Mouse (Mus musculus): Measurements from ENCODE around the gene Ltbp1.

Gene Ltbp1

DNA sequence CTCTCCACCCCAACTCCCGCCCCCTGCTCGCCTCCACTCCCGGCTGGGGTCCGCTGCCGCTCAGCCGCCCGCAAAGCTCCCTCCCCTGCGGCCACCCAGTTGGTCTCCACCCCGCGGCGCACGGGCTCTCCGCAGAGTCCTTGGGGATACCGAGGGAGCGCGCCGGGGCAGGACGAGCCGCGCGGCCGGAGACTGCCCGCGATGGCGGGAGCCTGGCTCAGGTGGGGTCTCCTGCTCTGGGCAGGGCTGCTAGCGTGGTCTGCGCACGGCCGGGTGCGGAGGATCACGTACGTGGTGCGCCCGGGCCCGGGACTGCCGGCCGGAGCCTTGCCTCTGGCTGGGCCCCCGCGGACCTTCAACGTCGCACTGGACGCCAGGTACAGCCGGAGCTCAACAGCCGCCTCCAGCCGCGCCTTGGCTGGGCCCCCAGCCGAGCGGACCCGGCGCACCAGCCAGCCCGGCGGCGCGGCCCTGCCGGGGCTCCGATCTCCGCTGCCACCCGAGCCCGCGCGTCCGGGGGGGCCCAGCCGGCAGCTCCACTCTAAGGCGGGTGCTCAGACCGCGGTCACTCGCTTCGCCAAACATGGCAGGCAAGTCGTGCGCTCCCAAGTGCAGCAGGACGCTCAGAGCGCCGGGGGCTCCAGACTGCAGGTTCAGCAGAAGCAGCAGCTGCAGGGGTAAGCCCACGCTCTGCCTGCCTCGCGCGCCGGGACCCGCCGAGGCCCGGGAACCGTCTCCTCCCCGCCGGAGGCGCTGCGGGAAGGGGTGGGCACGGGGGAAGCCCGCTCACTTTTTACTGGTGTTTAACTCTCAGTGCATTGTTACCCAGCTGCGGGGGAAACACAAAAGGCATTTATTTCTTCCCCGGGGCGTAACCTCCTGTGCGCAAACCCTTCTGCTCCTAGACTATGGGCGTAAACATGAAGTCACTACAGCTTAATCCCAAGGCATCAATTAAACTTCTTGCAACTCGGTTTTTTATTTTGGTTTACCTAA is 615 bp downstream of the Ltbp1 start:
- peak; percentile 81 for DNase-seq

DNA sequence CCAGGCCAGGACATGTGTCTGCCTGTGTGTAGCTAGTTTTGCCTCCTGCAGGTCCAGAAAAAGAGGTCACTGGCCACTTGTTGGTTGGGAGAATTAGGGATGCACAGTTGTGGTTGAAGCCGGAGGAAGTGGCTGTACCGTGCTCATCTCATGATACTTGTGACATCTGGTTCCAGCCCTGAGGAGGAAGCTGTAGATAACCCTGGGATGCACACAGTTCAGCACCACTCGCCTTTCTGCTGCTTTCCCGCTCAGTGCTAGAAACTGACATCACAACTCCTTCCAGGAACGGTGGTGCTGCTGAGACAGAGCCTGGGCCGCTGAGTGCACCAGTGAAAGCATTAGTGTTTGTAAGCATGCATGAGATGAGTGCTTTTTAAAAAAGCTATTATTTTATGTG is 5.6 kb downstream of the Ltbp1 start:
- DNase-seq = no peak

DNA sequence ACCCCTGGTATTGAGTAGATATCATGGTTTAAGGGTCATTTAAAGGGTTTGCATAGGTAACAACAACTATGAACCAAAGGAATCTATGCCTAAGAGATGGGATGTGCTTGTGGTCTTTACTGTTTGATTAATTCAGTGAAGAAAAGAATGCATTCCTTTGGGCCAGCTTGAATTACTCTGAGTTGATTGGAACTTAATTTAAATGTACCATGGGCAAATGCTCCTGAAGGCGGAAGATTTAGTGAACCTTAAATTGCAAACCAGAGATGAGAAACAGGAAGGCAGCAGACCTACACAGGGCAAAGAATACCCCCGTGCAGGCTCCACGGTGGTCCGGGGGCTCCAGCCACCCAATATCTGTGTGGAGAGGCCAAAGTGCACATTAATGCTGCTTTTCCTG is 7.8 kb downstream of the Ltbp1 start:
- no peak for DNase-seq

DNA sequence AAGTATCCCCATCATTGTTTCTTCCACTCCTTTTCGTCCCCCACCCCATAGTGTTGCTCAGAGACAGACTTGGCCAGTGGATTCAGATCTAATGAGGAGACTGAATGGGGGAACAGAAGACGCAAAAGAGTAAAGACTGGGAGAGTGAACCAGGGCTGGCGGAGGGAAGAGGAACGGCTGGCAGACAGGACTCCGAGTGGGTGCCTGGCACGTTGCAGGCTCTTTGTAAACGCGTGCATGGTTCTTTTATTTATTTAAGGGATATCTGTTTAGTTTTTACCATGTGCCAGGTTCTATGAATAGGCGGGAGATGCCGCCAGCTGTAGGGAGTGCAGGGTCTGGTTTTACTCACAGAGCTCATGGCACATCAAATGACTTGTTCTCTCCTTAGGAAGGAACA is 8.5 kb downstream of the Ltbp1 start:
- DNase-seq = no peak

DNA sequence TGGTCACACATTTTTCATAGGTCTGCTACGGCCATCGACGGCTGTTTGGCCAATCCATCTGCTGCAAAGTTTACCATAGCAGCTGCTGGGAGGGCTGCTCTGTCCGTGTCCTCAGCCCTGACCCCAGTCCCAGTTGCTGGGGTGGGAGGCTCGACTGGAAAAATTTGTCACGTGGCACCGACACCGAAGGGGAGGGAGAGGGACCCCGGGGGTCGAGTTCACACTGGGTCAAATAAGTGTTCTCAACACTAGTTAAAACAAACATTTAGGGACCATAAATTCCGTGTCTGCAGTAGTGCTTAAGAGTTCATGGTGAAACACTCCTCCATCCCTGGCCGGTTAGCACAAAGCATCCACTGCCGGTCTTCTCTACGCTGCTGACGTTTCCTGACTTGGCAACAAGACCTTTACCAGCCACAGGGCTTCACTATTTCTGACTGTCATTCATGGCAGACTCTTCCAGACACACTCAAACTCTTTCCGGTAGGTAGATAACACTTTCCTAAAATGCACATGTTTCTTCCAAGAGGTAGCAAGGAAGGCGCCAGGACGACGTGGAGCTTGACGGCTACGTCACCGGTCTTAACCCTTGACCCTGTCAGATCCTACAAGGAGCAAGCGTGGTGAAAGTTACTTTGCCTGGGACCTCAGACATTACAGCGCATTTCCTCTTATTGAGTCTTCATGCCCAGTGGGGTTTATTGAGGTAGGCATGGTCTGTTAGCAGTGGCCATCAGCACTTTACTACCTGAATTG is 9.4 kb downstream of the Ltbp1 start:
- DNase-seq = no peak

DNA sequence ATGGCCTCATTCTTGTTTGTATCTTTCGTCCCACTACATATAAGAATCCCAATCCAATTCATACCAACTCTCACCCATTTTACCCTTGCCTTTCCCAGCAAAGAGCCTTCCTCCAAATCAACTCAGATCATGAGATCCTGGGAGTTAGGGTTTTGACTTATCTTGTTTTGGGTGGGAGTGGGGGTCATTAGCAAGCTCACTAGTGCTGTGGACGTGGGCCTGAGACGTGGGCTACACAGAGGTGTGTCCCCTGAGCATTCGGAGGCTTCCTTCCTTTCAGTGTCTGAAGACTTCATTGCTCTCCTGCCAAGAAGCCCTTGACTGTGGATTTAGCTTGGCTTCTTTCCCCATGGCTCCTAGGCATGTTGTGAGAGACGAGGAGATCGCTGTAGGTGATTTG is 10.2 kb downstream of the Ltbp1 start:
- no peak for DNase-seq

DNA sequence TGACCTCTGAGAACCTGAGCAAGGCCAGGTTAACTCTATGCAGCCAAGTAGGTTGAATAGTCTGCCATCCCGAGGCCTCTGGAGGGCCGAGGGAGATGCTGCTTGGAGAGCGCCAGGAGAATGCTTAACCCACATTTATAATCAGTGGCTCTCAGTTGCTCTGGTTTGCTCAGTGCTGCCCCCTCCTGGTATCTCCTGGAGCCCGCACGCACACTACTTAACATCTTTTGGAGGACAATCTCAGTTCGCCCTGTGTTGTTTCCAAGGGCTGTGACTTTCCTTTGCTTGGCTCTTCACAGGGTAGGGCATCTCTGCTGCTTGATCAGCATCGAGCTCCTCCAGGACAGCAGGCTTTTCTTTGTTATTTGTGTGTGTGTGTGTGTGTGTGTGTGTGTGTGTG is 12.1 kb downstream of the Ltbp1 start:
- peak; percentile 75 for DNase-seq

DNA sequence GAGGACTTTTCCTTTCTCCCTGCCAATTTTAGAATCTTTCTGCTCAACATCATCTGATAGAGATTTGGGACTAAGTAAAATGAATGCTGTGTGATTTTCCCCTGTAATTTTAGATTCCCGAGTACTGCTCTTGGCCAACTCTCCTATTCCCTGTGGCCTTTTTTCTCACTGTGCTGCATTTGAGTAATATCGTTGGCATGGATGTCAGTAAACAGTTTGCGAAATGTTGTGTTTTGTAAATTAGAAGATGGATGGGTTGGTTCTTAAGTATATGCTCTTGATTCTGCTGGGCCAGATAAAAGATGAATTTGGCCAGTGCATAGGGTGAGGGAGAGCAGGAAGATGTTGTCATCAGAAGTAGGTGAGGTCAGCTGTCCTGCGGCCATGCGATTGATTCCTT is 12.8 kb downstream of the Ltbp1 start:
- no peak for DNase-seq

DNA sequence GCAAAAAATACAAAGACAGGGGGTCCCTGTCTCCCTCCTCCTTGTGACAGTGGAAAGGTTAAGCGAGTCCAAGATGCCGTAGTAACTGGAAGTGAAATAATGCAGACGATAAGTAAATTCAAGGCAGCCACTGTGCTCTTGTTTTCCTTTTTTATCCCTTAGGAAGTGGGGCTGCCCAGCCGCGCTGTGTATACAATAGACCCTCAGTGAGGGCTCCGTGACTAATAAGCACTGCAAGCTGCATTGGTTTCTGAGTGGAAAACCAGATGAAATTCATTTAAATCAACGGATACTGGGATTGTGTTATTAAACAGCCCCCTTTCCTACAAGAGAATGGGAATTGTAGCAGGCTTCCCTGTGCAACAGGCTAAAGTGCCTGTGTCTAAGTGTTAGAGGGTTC is 14.7 kb downstream of the Ltbp1 start:
- no peak for DNase-seq

DNA sequence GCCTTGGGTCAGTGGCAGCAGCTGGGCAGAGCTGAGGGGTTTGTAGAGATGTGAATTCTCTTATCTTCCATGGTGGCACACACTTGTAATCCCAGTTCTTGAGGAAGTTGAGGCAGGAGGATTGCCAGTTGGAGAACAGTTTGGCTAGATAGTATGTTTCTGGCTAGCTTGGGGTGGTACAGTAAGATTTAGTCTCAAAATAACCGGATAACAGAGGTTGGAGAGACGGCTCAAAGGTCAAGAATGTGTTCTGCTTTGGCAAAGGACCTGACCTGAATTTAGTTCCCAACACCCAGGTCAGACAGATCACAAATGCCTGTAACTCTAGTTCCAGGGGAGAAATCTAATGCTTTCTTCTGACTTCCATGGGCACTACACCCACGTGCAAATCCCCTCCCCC is 15.3 kb downstream of the Ltbp1 start:
- DNase-seq = no peak

DNA sequence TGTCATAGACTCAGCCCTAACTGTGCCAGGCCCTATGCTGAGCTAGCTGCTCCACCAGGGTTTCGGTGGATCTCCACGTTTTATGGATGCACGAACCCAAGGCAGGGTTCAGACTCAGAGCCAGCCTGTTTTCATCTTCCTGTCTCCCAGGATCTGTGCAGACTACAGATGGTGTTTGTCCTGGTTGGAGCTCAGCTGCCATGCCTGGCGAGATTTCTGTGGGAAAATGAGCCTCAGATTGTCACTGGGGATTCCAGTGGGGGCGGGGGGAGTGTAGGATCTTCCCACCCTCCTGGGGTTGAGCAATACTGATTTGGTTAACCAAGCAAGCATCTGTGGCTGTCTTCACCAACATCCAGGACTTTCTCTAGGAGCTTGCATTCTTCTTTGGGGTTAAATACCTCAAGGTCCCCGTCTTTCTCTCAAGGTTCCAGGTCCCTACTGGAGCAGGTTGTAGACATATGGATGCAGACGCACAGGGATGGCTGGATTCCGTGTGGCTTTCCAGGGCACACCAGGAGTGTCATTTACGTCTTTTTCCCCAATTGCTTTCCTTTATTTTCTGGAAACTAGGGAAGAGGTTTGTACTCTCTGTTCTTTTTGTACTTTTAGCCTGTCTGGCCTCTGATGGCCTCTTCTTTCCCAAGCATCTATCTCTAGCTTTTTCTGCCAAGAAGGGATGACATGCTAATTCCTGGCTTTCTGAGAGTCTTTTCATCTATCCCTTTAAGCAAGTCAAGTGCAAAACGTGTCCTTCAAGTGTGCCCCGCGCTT is 22.2 kb downstream of the Ltbp1 start:
- DNase-seq = no peak

DNA sequence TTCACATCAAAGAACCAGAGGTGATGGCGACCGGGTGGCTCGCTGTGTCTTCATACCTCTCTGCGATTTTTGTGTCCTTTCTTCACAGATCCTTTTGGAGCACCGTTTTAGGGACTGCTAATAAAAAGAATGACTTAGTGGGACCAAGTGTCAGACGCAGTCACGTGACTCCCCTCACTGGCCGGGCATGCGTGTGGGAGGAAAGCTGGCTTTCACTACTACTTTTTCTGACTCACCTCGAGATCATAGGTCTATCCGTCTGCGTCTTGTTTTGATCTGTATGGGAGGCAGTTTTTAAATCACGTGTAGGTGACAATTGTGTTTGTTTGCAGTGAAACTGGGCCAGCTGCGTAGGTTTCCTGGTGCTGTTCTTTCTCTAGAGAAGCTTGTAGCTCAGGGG is 28.0 kb downstream of the Ltbp1 start:
- DNase-seq = no peak

DNA sequence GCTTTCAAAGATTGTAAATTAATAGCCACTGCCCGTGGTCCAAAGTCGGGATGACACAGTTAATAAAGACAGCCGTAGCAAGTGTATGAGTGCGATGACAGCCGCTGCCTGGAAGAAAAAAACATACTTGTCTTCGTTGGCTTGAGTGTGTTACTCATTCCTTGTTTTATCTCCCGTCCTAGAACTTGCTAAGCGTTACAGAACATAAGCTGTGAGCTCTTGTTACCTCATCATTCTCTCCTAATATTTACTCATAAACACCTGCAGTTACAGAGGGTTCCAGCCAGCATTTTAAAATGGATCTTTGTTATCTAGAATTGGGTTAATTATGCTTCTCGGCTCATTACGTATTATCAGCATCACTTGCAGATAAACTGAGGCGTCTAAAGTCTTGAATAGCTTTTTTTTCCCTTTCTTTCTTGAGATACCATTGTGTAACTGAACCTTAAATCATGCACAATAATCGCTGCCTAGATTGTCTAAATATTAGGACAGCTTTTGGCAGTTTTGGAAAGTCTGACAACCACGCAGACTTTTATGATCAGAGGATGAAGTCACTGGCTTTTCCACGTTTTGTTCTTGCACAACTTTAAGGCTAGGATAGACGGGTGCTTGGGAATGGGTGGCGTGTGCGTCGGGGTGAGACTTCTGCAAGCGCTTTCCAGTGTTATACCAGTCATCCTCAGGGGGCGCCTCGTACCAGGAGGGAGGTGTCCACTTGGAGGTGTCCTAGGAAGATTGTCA is 28.7 kb downstream of the Ltbp1 start:
- DNase-seq = no peak

DNA sequence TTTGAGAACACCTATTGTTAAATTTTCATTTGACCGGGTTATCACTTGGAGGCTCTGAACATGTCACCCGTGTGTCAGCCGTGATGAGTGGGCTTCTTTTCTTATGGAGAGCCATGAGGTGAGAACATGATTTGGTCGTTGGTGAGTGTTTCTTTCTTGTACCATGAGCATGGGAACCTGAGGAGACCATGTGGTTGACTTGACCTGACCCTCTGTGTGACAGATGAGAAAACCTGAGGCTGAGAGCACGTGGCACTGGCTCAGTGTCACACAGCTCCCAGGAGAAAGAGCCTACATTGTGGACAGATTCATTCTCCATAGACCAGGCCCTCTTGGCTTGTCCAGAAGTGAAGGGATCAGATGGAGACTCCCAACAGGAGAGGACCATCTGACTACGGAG is 31.5 kb downstream of the Ltbp1 start:
- no peak for DNase-seq

DNA sequence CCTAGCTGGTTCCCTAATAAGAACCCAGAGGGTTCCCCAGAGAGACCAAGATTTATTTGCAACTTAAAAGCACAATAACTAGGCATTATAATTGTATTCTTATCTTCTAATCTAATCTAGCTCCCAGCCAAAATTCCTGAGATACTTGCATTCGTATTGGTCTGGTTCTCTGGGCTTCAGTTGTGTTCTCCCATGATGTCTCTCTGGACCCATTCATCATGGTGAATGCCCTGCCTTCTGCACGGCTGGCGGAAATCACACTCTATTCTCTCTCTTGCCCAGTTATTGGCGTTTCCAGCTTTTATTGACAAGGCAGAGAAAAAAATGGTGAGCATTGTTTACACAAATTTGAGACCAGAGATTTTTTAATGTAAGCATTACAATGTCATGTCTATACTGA is 33.6 kb downstream of the Ltbp1 start:
- DNase-seq = no peak

DNA sequence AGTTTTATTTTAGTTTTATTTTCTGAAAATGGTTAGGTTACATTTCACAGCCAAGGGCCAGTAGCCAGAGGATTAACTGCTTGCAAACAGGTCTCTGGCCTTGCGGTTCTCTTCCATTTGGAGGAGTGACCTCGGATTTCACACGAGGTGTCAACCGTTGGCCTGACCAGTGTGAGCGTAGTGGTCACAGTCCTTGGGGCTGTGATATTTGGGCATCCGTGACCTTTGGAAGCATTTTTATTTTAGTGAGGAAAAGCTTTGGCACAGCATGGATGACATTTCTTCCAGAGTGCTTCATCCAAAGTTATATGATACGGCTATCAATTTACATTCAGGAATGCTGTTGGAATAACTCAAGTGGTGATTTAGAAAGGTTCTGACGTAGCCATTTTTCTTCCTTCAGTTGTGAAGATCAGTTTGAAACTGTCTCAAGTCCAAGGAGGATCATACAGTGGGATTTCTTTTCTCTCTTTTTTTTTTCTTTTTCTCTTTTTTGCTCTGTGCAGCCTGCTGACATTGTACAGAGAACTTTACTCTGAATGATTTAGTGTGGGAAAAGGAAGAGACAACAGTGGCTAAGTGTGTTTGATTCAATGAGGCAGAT is 44.1 kb downstream of the Ltbp1 start:
- DNase-seq = no peak

DNA sequence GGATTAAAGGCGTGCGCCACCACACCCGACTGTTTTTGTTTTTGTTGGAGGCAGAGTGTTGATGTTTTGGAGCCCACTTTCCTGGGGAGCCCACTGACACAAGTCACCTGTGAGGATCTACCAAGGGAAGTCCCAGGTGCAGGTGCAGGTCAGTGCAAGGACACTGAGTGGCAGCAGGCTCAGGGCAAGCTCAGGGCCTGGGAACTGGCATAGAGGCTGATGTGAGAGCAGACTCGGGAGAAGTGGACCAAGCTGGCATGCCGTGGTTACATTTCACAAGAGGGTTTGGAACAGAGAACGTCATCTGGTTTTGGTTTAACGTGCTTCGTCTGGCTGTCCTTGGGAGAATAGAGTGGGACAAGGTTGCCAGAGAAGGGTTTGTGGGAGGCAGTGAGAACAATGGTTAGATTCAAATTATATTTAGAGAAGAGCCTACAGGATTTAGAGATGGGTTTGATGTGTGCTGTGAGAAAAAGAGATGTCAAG is 46.1 kb downstream of the Ltbp1 start:
- no peak for DNase-seq

DNA sequence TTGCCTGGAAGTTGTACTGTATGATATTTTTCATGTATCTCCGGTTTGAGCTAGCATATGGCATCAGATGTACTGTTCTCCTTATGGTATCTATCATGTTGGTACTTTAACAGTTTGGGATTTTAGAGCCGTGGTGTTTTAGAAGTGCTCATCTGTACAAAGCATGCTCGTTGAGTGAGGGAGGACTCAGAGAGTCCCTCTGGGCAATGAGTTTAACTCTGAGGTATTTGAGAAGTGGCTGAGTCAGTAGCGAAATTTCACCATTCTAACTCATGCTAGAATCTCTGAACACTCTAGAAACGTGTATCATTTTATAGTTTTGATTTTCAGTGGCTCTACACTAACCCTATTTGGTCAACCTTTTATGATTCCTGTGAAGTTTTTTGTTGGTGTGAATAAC is 49.9 kb downstream of the Ltbp1 start:
- no peak for DNase-seq

DNA sequence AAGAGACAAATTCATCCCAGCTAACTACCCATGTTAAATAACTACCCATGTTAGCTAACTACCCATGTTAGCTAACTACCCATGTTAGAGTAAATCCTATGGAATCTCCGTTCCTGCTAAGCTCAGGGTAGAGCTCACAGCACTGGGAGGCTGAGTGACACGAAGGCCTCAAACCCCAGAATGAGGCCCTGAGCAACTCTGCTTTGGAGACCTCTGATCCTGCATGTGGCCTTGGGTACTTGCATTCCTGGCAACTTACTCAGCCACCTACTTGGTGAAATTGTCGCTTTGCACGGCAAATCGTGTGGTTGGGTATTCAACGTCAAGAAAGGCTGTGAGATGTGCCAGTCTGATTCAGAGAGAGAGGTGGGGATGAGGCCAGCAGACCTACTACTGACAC is 50.6 kb downstream of the Ltbp1 start:
- no peak for DNase-seq

DNA sequence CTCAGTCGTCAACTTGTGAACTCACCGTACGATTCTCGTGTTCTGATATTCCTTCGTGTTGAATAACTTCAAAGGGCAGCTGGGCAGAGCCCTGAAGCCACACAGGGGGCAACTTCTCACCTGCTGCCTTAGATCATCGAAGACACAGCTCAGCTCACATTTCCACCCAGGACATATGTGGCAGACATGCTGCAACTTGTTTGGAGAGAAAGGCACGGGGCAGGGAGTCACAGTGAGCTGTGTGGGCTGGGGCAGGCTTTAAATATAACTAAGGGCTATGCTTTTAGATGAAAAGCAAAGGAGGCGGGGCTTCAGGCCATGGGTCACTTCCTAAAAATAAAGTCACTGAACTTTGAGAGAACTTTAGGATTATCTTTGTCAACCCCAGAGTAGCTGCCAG is 51.3 kb downstream of the Ltbp1 start:
- DNase-seq = no peak

DNA sequence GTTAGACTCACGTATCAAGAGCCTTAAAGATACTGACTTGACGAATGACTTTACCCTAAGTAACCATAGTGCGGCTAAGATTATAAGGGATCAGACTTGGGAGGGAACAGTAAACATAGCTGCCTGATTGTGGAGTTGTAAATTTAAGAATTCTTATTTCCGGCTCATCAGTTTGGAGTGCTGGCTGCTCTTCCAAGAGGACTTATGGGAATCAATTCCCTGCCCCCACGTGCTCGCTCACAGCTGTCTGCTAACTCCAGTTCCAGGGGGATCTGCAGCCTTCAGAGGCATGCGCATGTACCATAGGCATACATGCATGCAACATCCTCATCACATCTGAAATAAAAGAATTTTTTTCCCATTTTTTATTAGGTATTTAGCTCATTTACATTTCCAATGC is 61.0 kb downstream of the Ltbp1 start:
- DNase-seq = no peak

DNA sequence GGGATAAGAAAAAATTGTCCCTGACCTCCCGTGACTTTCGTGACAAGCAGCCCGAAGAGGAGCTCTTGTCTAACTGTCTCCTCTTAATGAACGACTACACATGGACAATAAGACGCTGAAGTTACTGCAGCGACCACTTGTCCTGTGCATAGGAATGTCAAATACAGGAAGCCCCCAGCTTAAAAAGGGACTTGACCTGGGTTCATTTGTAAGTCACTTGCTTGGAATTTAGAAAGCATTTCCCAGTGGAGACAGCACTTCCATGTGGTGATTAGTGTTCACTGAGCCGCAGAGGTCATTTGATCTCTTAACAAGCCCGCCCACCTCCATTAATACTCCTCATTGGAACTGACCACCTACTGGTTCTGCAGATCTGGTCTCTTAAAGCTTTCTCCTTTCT is 61.9 kb downstream of the Ltbp1 start:
- no peak for DNase-seq
